Mouse (Mus musculus) midbrain, embryonic 16.5 days (tissue): Measurements from ENCODE around the gene Tmprss9. TPM values are rescaled to one million over a fixed set of nuclear protein-coding genes. Genes with fewer than 3 reads are reported as not detected.

Experiments
- ATAC-seq: fragments of 200-750 bp; cut with Nextera tagmentation; 2 replicates; pipeline ENCODE4 v1.8.0; 2017; ENCODE audit warnings: moderate TSS enrichment
- H3K27ac ChIP-seq: fragments of 300-500 bp; sonication (generic); 2 replicates; pipeline ENCODE4 v1.5.1; 2014; ENCODE audit warnings: mild to moderate bottlenecking, low read length, mixed read lengths
- H3K27me3 ChIP-seq: fragments of 300-500 bp; sonication (generic); 2 replicates; pipeline ENCODE4 v1.6.1; 2014; ENCODE audit warnings: low read depth, low read length, mixed read lengths; ENCODE audit not compliant: control insufficient read depth, insufficient read depth
- H3K36me3 ChIP-seq: fragments of 300-500 bp; sonication (generic); 2 replicates; pipeline ENCODE4 v1.6.1; 2014; ENCODE audit warnings: mild to moderate bottlenecking, low read length, moderate library complexity, mixed read lengths; ENCODE audit not compliant: control insufficient read depth, insufficient read depth
- H3K4me1 ChIP-seq: fragments of 300-500 bp; sonication (generic); 2 replicates; pipeline ENCODE4 v1.6.1; 2014; ENCODE audit warnings: mild to moderate bottlenecking, low read length, mixed read lengths; ENCODE audit not compliant: control insufficient read depth, insufficient read depth
- H3K4me2 ChIP-seq: fragments of 300-500 bp; sonication (generic); 2 replicates; pipeline ENCODE4 v1.6.1; 2014; ENCODE audit warnings: mild to moderate bottlenecking, low read length, mixed read lengths
- H3K4me3 ChIP-seq: fragments of 300-500 bp; sonication (generic); 2 replicates; pipeline ENCODE4 v1.5.1; 2014; ENCODE audit warnings: low read depth, mild to moderate bottlenecking, low read length, moderate library complexity, mixed read lengths
- H3K9ac ChIP-seq: fragments of 300-500 bp; sonication (generic); 2 replicates; pipeline ENCODE4 v1.6.1; 2014; ENCODE audit warnings: low read depth, low read length, mixed read lengths
- H3K9me3 ChIP-seq: fragments of 300-500 bp; sonication (generic); replicated peaks from 2 replicates; pipeline ENCODE4 v1.6.1; 2014; ENCODE audit warnings: mild to moderate bottlenecking, low read length, mixed read lengths; ENCODE audit not compliant: control insufficient read depth, poor library complexity, severe bottlenecking
- WGBS: fragments of 180-500 bp; shearing (Covaris S2); extraction: QIAGEN DNeasy Blood & Tissue Kit; methylation state at CpG from one replicate; pipeline ENCODE4 v1.1.7; 2014; 5-methylcytosine and 5-hydroxymethylcytosine counted together
- polyA plus RNA-seq: library from polyadenylated mRNA; unstranded; fragments of >200 nt; fragmentation: Nextera tagmentation; extraction: Ambion mirVana; gene quantifications from 2 replicates; pipeline ENCODE4 v1.2.1, GENCODE M21; 2015

The Tmprss9 gene
- 0.10 and 0.16 TPM in 2 replicates for polyA plus RNA-seq

GRCm38 (mm10) chr10:80871581-80871980 is at the start of gene Tmprss9:
TSS of gene Tmprss9 (plus strand) at chr10:80871848.
- H3K36me3 ChIP-seq: peaks cover 7% of the 10 kb centered on the region
- no peak within 1 kb of the TSS for H3K4me2 ChIP-seq
- H3K9me3 ChIP-seq: no peaks in the 10 kb centered on the region
- no peak within 1 kb of the TSS for H3K9ac ChIP-seq
- ATAC-seq: no peak
- no peaks in the 10 kb centered on the region for H3K4me1 ChIP-seq
- no peak within 1 kb of the TSS for H3K4me3 ChIP-seq
- H3K27ac ChIP-seq: no peak within 1 kb of the TSS
- H3K27me3 ChIP-seq: no peaks in the 10 kb centered on the region; the same call in 1 of the 2 replicates
- 34% methylated on average over 9 of the region's 9 CpGs for WGBS

- ATAC-seq: no peak
- WGBS: 41% methylated on average over 2 of the region's 2 CpGs
Observed at GRCm38 (mm10) chr10:80821991-80822390, 49.7 kb upstream of the Tmprss9 start.

DNA sequence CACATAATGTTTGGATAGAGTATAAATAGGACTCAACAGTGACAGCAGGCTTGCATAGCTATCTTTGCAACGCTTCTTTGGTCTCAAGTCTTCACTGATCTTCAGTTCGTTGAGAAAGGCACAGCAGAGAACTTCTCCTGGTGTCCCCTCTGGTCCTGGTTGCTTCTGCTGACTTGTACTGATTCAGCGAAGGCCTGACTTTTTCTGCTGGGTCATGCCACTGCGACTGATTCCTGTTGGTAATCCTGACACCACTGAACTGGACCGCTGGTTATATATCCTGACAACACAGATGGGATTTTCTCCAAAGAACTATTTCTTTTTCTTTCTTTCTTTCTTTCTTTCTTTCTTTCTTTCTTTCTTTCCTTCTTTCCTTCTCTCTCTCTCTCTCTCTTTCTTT is 49.1 kb upstream of the Tmprss9 start:
- H3K4me3 ChIP-seq: no peak overlapping the region
- ATAC-seq: no peak
- no peak overlapping the region for H3K27ac ChIP-seq
- WGBS: 89% methylated on average over 5 of the region's 5 CpGs
- H3K9ac ChIP-seq: no peak overlapping the region
- H3K9me3 ChIP-seq: no peaks in the 10 kb centered on the region
- no peaks in the 10 kb centered on the region for H3K27me3 ChIP-seq
- H3K36me3 ChIP-seq: no peaks in the 10 kb centered on the region
- H3K4me1 ChIP-seq: peaks cover 2% of the 10 kb centered on the region
- no peak overlapping the region for H3K4me2 ChIP-seq

More at GRCm38 (mm10) chr10:80821991-80822390, 49.7 kb upstream of the Tmprss9 start:
- Histone ChIP-seq H3K9ac (no peak overlapping the region), H3K27ac (no peak overlapping the region), H3K36me3 (no peaks in the 10 kb centered on the region), H3K27me3 (no peaks in the 10 kb centered on the region), H3K4me3 (no peak overlapping the region), H3K4me1 (no peaks in the 10 kb centered on the region), H3K4me2 (no peak overlapping the region), H3K9me3 (no peaks in the 10 kb centered on the region)

GRCm38 (mm10) chr10:80823316-80823715 is 48.3 kb upstream of the Tmprss9 start:
- 78% methylated on average over 1 of the region's 1 CpGs for whole genome bisulfite sequencing
- Histone ChIP-seq H3K9me3 (no peaks in the 10 kb centered on the region), H3K4me2 (no peak overlapping the region), H3K27me3 (no peaks in the 10 kb centered on the region), H3K36me3 (no peaks in the 10 kb centered on the region), H3K4me3 (no peak overlapping the region), H3K9ac (no peak overlapping the region), H3K4me1 (peaks cover 10% of the 10 kb centered on the region), H3K27ac (no peak overlapping the region)
- ATAC-seq: no peak

- H3K27me3 ChIP-seq: no peaks in the 10 kb centered on the region
- no peak for ATAC-seq
- WGBS: 69% methylated on average over 8 of the region's 8 CpGs
- H3K9ac ChIP-seq: no peak overlapping the region
- H3K36me3 ChIP-seq: no peaks in the 10 kb centered on the region
- H3K27ac ChIP-seq: no peak overlapping the region
- H3K9me3 ChIP-seq: no peaks in the 10 kb centered on the region
- H3K4me2 ChIP-seq: no peak overlapping the region
- no peak overlapping the region for H3K4me3 ChIP-seq
- H3K4me1 ChIP-seq: peaks cover 14% of the 10 kb centered on the region
Observed at GRCm38 (mm10) chr10:80823847-80824643, 47.6 kb upstream of the Tmprss9 start.

- 79% methylated on average over 2 of the region's 2 CpGs for WGBS
- no peak overlapping the region for H3K9ac ChIP-seq
- no peak for ATAC-seq
- no peaks in the 10 kb centered on the region for H3K9me3 ChIP-seq
- H3K27ac ChIP-seq: no peak overlapping the region
- H3K4me2 ChIP-seq: no peak overlapping the region
- peaks cover 20% of the 10 kb centered on the region for H3K4me1 ChIP-seq
- peaks cover 7% of the 10 kb centered on the region for H3K36me3 ChIP-seq
- no peak overlapping the region for H3K4me3 ChIP-seq
- no peaks in the 10 kb centered on the region for H3K27me3 ChIP-seq
Observed at GRCm38 (mm10) chr10:80824827-80825226, 46.8 kb upstream of the Tmprss9 start.

DNA sequence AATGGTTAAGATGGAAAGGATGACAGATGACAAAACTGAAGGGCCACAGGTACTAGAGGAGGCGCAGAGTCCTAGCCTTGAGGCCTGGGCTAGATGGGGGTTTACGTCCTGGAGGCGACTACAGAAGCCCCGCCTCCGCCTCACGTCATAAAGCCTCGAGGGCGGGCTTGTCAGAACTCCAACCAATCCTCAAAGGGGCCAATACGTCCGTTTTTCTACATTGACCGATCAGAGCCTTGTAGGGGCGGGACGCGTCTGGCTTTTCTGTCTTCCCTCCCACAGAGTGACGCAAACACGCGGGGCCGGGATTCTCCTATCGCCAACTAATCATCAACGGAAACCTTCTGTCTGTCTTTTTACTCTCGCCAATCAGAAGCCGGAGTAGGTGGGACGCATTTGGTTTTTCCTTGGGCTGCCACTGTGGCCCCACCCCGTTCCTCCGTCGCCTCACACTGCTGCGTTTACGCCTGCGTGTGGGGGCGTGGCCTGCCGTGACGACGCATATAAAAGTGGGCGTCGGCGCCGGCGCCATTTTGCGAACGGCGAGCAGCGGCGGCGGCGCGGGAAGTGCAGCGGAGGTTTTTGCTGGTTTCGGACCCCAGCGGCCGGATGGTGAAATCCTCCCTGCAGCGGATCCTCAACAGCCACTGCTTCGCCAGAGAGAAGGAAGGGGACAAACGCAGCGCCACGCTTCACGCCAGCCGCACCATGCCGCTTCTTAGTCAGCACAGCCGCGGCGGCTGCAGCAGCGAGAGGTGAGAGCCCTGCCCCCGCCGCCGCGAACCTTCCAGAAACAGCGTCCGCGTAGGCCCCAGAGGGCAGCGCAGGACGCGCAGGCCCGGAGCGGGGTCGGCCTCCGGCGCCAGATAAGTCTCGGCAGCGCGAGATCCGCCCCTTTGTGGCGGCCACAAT is 45.2 kb upstream of the Tmprss9 start, which contains the start of gene Oaz1:
Gene Oaz1, plus strand, starts transcription at position 506 of the 912 bp plus-strand sequence.
- H3K36me3 ChIP-seq: peaks cover 10% of the 10 kb centered on the region
- H3K9me3 ChIP-seq: no peaks in the 10 kb centered on the region
- ATAC-seq: peak; percentile 97
- H3K4me3 ChIP-seq: peak within 1 kb of the TSS; percentile 85
- H3K9ac ChIP-seq: peak within 1 kb of the TSS; percentile 92
- H3K4me1 ChIP-seq: peaks cover 20% of the 10 kb centered on the region
- under 1% methylated on average over 77 of the region's 82 CpGs for WGBS
- H3K4me2 ChIP-seq: peak within 1 kb of the TSS; percentile 91
- H3K27ac ChIP-seq: peak within 1 kb of the TSS; percentile 94
- no peaks in the 10 kb centered on the region for H3K27me3 ChIP-seq

GRCm38 (mm10) chr10:80827063-80827869 is 44.4 kb upstream of the Tmprss9 start:
- H3K4me3 ChIP-seq: peak overlapping the region; percentile 85
- H3K4me1 ChIP-seq: peaks cover 20% of the 10 kb centered on the region
- no peaks in the 10 kb centered on the region for H3K27me3 ChIP-seq
- no peak for ATAC-seq
- H3K4me2 ChIP-seq: peak overlapping the region; percentile 91
- H3K36me3 ChIP-seq: peaks cover 10% of the 10 kb centered on the region
- WGBS: 8% methylated on average over 28 of the region's 29 CpGs
- H3K27ac ChIP-seq: peak overlapping the region; percentile 94
- H3K9ac ChIP-seq: peak overlapping the region; percentile 92
- no peaks in the 10 kb centered on the region for H3K9me3 ChIP-seq
